Mouse (Mus musculus): ENCODE results near the gene Snx29.
A peak's percentile ranks its signal among the peaks of the same experiment; 100 is the strongest.

GRCm38 (mm10) chr16:11418183-11418588 is 95.5 kb downstream of the Snx29 start:
- TF ChIP-seq CTCF (IDR thresholded peaks at IDR 0.05; ENCODE audit: control insufficient read depth, insufficient read depth, low read length) (peak; percentile 98), POLR2A (IDR thresholded peaks at IDR 0.05; ENCODE audit: borderline replicate concordance, control insufficient read depth, low read depth, low read length) (no peak)
